Mouse (Mus musculus): ENCODE measurements around the gene Prr12. TPM values are rescaled to one million over a fixed set of nuclear protein-coding genes. Genes with fewer than 3 reads are reported as not detected.
"Not testable (repeated sequence)": the region's sequence is repeated elsewhere in the genome, so short reads cannot be mapped to it uniquely, and the experiment has no call there.

The Prr12 gene
- polyA plus RNA-seq, 1 experiment from 2014 or later, result 13.7 TPM

- Histone ChIP-seq H3K36me3 (peaks cover 84% of the 10 kb centered on the region), H3K4me3 (no peak overlapping the region), H3K4me1 (peaks cover 8% of the 10 kb centered on the region; the same call in 1 of the 2 replicates), H3K27ac (replicated peaks) (no peak overlapping the region), H3K9ac (replicated peaks) (no peak overlapping the region), H3K27me3 (no peaks in the 10 kb centered on the region), H3K9me3 (no peaks in the 10 kb centered on the region), H3K4me2 (replicated peaks) (no peak overlapping the region)
- no peak for ATAC-seq (ENCODE audit: low FRiP score, low read depth)
- WGBS, result 93% methylated on average over 6 of the region's 6 CpGs
Observed at GRCm38 (mm10) chr7:45029995-45030394, 22.7 kb downstream of the Prr12 start.

GRCm38 (mm10) chr7:45028351-45028750, 24.3 kb downstream of the Prr12 start:
- H3K27me3 ChIP-seq, result no peaks in the 10 kb centered on the region
- no peak for ATAC-seq (ENCODE audit: low FRiP score, low read depth)
- H3K9me3 ChIP-seq, result no peaks in the 10 kb centered on the region
- H3K9ac ChIP-seq (replicated peaks), result no peak overlapping the region
- WGBS, result 93% methylated on average over 11 of the region's 11 CpGs
- H3K4me3 ChIP-seq, result no peak overlapping the region
- H3K4me2 ChIP-seq (replicated peaks), result no peak overlapping the region
- H3K27ac ChIP-seq (replicated peaks), result no peak overlapping the region
- peaks cover 68% of the 10 kb centered on the region for H3K36me3 ChIP-seq
- H3K4me1 ChIP-seq, result peaks cover 8% of the 10 kb centered on the region; the same call in 1 of the 2 replicates

- Histone ChIP-seq H3K9me3 (no peaks in the 10 kb centered on the region), H3K27me3 (no peaks in the 10 kb centered on the region), H3K27ac (replicated peaks) (no peak overlapping the region), H3K4me3 (no peak overlapping the region), H3K9ac (replicated peaks) (no peak overlapping the region), H3K4me1 (peaks cover 8% of the 10 kb centered on the region; the same call in 1 of the 2 replicates), H3K4me2 (replicated peaks) (no peak overlapping the region), H3K36me3 (peaks cover 63% of the 10 kb centered on the region)
- ATAC-seq (ENCODE audit: low FRiP score, low read depth), result no peak
- 90% methylated on average over 9 of the region's 9 CpGs for WGBS
Observed at GRCm38 (mm10) chr7:45027761-45028160, 24.9 kb downstream of the Prr12 start.

GRCm38 (mm10) chr7:45026256-45026655, 26.4 kb downstream of the Prr12 start:
- Histone ChIP-seq H3K4me2 (replicated peaks) (no peak overlapping the region), H3K27ac (replicated peaks) (peak overlapping the region; percentile 42), H3K4me1 (peaks cover 8% of the 10 kb centered on the region; the same call in 1 of the 2 replicates), H3K9me3 (no peaks in the 10 kb centered on the region), H3K9ac (replicated peaks) (no peak overlapping the region), H3K27me3 (no peaks in the 10 kb centered on the region), H3K36me3 (peaks cover 48% of the 10 kb centered on the region), H3K4me3 (no peak overlapping the region)
- WGBS, result 38% methylated on average over 2 of the region's 2 CpGs
- no peak; the same call in 1 of the 2 replicates for ATAC-seq (ENCODE audit: low FRiP score, low read depth)

GRCm38 (mm10) chr7:45025601-45026220, 27.0 kb downstream of the Prr12 start:
- WGBS, result 83% methylated on average over 8 of the region's 8 CpGs
- peaks cover 42% of the 10 kb centered on the region for H3K36me3 ChIP-seq
- no peaks in the 10 kb centered on the region for H3K27me3 ChIP-seq
- no peak overlapping the region for H3K4me3 ChIP-seq
- H3K9me3 ChIP-seq, result no peaks in the 10 kb centered on the region
- H3K4me1 ChIP-seq, result peaks cover 8% of the 10 kb centered on the region; the same call in 1 of the 2 replicates
- peak overlapping the region; percentile 22; the same call in 1 of the 2 replicates for H3K27ac ChIP-seq (replicated peaks)
- no peak for ATAC-seq (ENCODE audit: low FRiP score, low read depth)
- no peak overlapping the region for H3K9ac ChIP-seq (replicated peaks)
- no peak overlapping the region for H3K4me2 ChIP-seq (replicated peaks)

GRCm38 (mm10) chr7:45024281-45025248, 28.1 kb downstream of the Prr12 start:
- 89% methylated on average over 15 of the region's 15 CpGs for WGBS
- no peak for ATAC-seq (ENCODE audit: low FRiP score, low read depth)

GRCm38 (mm10) chr7:45023711-45024110, 29.0 kb downstream of the Prr12 start:
- not testable (repeated sequence) for H3K27ac ChIP-seq (replicated peaks); H3K4me1 ChIP-seq; H3K9me3 ChIP-seq; H3K9ac ChIP-seq (replicated peaks); H3K4me3 ChIP-seq; ATAC-seq (ENCODE audit: low FRiP score, low read depth); H3K4me2 ChIP-seq (replicated peaks)
- Histone ChIP-seq H3K36me3 (peaks cover 22% of the 10 kb centered on the region), H3K27me3 (peaks cover 17% of the 10 kb centered on the region)
- 87% methylated on average over 5 of the region's 5 CpGs for WGBS

More at GRCm38 (mm10) chr7:45024281-45025248, 28.1 kb downstream of the Prr12 start:
- Histone ChIP-seq H3K4me3 (no peak overlapping the region), H3K36me3 (peaks cover 31% of the 10 kb centered on the region), H3K27me3 (peaks cover 10% of the 10 kb centered on the region; the same call in 1 of the 2 replicates), H3K9ac (replicated peaks) (no peak overlapping the region), H3K4me1 (peaks cover 8% of the 10 kb centered on the region; the same call in 1 of the 2 replicates), H3K27ac (replicated peaks) (no peak overlapping the region), H3K4me2 (replicated peaks) (no peak overlapping the region), H3K9me3 (no peaks in the 10 kb centered on the region)

- peaks cover 23% of the 10 kb centered on the region for H3K27me3 ChIP-seq
- H3K27ac ChIP-seq (replicated peaks), result no peak overlapping the region
- H3K9me3 ChIP-seq, result no peaks in the 10 kb centered on the region
- H3K36me3 ChIP-seq, result no peaks in the 10 kb centered on the region
- no peak overlapping the region for H3K4me2 ChIP-seq (replicated peaks)
- WGBS, result 74% methylated on average over 9 of the region's 9 CpGs
- H3K4me3 ChIP-seq, result no peak overlapping the region
- no peak for ATAC-seq (ENCODE audit: low FRiP score, low read depth)
- peaks cover 14% of the 10 kb centered on the region for H3K4me1 ChIP-seq
- H3K9ac ChIP-seq (replicated peaks), result no peak overlapping the region
Observed at GRCm38 (mm10) chr7:45020225-45020624, 32.5 kb downstream of the Prr12 start.

GRCm38 (mm10) chr7:45019031-45019571, 33.6 kb downstream of the Prr12 start:
- H3K36me3 ChIP-seq, result 0 out of 2 replicates have a peak, but pooled peaks cover under 1% of the 10 kb centered on the region
- no peak for ATAC-seq (ENCODE audit: low FRiP score, low read depth)
- no peaks in the 10 kb centered on the region for H3K9me3 ChIP-seq
- H3K4me3 ChIP-seq, result no peak overlapping the region
- H3K27me3 ChIP-seq, result peaks cover 23% of the 10 kb centered on the region
- peaks cover 25% of the 10 kb centered on the region for H3K4me1 ChIP-seq
- H3K4me2 ChIP-seq (replicated peaks), result no peak overlapping the region
- no peak overlapping the region; the same call in 1 of the 2 replicates for H3K9ac ChIP-seq (replicated peaks)
- WGBS, result 39% methylated on average over 8 of the region's 8 CpGs
- H3K27ac ChIP-seq (replicated peaks), result no peak overlapping the region

GRCm38 (mm10) chr7:45017242-45018061, 35.2 kb downstream of the Prr12 start, which contains the start of gene Rras:
Rras (plus strand) TSS chr7:45017961.
- H3K4me3 ChIP-seq, result peak within 1 kb of the TSS; percentile 93
- H3K4me2 ChIP-seq (replicated peaks), result peak within 1 kb of the TSS; percentile 82
- H3K4me1 ChIP-seq, result peaks cover 26% of the 10 kb centered on the region
- no peaks in the 10 kb centered on the region for H3K9me3 ChIP-seq
- peaks cover 23% of the 10 kb centered on the region for H3K27me3 ChIP-seq
- H3K36me3 ChIP-seq, result peaks cover 17% of the 10 kb centered on the region
- H3K27ac ChIP-seq (replicated peaks), result peak within 1 kb of the TSS; percentile 88
- peak; percentile 86 for ATAC-seq (ENCODE audit: low FRiP score, low read depth)
- under 1% methylated on average over 36 of the region's 36 CpGs for WGBS
- H3K9ac ChIP-seq (replicated peaks), result peak within 1 kb of the TSS; percentile 76

- peaks cover 23% of the 10 kb centered on the region for H3K27me3 ChIP-seq
- H3K4me1 ChIP-seq, result peaks cover 26% of the 10 kb centered on the region
- H3K9me3 ChIP-seq, result no peaks in the 10 kb centered on the region
- ATAC-seq (ENCODE audit: low FRiP score, low read depth), result no peak
- peak overlapping the region; percentile 82 for H3K4me2 ChIP-seq (replicated peaks)
- 3% methylated on average over 4 of the region's 4 CpGs for WGBS
- peak overlapping the region; percentile 49 for H3K9ac ChIP-seq (replicated peaks)
- peak overlapping the region; percentile 88 for H3K27ac ChIP-seq (replicated peaks)
- H3K36me3 ChIP-seq, result peaks cover 24% of the 10 kb centered on the region
- H3K4me3 ChIP-seq, result peak overlapping the region; percentile 93
Observed at GRCm38 (mm10) chr7:45016761-45017160, 35.9 kb downstream of the Prr12 start.

Measured in midbrain, embryonic 12.5 days (tissue).